Mouse (Mus musculus) urinary bladder, postnatal 4 days (tissue): ENCODE results near the gene Tm9sf2.
"Not testable (repeated sequence)": the region's sequence is repeated elsewhere in the genome, so short reads cannot be mapped to it uniquely, and the experiment has no call there.

Source experiments
- DNase-seq, 2 experiments: peaks; one replicate each; pipeline ENCODE4 v3.0.0; 2021 to 2022; ENCODE audit warnings: low spot score in 2 of 2

The Tm9sf2 gene

DNA sequence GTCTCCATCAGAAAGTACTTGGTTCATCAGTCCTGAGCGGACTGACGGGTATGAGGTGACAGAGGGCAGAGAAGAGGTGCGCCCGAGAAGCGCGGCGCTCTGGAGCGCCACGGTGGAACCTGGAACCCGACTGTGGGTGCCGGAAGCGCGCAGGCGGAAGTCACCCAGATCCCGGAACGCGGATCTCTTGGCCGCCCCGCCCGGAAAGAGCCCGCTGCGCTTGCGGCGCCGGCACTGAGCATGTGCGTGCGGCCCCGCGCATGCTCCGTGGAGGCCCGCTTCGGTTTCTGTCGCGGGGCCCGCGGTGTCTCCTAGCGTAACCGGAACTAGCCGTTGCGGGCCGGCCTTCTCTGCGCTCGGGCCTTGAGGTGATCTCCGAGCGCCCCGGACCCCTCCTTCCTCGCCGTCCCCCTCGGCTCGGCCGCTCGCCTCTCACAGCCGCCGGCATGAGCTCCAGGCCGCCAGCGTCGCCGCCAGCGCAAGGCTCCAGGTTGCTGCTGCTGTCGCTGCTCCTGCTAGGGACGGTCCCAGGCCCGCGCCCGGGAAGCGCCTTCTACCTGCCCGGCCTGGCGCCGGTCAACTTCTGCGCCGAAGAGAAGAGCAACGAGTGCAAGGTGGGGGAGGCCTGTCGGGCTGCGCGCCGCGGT is at the start of gene Tm9sf2:
Gene Tm9sf2, plus strand, starts transcription at position 217 of the 647 bp plus-strand sequence.
- peak; percentile 92 to 93 for DNase-seq

DNA sequence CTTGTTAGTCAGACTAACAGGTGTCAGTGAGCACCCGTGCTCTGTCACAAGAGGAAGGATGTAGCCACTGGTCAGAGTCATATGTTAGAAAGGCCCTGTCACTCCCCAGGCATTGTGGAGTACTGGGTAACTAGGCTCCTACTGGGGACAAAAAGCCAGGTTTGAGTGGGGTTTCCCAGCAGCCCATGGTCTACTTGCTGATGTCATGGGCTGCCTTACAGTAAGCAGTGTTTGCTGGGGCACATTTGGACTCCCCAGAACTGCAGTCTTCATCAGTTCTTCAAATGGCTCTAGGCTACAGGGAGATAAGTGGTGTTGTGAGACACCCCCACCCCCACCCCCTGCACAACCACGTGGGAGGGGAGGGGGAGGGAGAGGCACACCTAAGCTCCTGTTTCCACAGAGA is 48.9 kb upstream of the Tm9sf2 start:
- DNase-seq: no peak

DNA sequence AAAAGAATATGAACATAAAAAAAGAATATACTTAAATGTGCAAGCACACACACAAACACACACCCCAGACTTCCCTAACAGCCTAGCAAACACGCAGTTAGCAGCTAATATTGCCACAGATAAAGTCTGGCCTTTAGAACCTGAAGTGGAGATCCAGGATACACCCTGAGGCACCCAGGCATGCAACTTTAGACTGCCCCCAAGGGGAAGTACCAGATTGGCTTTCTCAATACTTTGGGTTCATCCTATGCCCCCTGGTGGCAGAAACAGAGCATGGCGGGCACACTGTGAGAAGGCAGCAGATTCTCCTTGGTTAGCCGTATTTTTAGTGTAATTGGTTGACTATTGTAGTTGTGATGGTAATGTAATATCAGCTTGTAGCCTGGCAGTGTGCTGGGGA is 46.2 kb upstream of the Tm9sf2 start:
- DNase-seq: peak; percentile 69 to 87

DNA sequence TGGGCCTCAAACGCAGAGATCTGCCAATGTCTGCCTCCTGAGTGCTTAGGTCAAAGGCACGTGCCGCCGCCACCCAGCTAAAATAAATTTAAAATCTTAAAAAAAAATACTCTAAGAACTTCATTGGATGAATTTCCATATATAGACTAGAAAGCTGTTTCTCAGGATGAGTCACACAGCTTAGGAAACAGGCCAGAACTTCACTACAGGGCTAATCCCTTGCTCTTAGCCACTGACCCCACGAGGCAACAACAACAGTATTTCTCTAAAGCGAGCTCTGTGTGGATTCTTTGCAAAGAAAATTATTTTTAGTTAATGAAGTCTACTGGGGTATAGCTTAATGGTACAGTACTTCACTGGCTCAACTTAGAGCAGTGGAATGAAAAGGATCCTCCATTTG is 45.5 kb upstream of the Tm9sf2 start:
- DNase-seq: no peak

DNA sequence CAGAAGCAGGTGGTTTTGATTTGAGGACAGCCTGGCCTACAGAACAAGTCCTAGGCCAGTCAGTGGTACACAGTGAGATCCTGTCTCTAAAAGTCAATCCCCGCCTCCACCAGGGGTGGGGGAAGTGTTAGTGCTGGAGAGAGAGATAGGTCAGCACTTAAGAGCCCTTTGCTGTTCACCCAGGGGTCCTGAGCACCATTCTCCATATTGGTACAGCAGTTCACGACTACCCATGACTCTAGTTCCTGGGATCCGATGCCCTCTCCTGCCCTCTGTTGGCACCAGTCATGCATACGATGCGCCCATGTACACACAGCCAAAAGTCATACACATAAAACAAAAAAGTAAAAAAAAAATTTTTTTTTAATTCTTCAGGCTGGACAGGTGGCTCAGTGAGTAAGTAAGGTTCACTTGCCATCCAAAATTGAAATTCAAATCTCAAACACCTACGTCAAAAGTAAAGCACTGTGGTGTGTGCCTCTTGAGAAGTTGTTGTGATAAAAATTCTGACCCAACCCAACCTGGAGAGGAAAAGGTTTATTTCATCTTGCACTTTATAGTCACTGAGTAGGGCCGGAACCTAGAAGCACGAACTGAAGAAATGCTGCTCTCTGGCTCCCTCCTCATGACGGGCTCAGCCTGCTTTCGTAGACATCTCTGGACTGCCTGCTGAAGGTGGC is 44.3 kb upstream of the Tm9sf2 start:
- no peak for DNase-seq

DNA sequence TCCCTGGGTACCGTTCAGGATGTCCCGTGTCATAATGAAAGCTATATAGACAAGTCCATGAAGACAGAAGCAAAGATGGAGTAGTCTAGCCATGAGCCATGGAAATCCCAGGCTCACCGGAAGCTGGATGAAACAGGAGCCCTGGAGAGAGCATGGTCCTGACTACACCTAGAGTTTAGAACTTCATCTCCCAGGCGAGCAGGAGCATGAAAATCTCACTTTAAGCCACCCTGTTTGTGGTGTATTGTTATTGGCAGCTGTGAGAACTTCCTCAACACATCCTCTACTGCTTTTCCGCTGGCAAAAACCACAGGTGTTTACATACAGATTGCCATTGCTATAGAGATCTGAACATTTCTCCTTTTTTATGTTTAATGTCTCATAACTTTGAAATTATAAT is 43.2 kb upstream of the Tm9sf2 start:
- no peak for DNase-seq

DNA sequence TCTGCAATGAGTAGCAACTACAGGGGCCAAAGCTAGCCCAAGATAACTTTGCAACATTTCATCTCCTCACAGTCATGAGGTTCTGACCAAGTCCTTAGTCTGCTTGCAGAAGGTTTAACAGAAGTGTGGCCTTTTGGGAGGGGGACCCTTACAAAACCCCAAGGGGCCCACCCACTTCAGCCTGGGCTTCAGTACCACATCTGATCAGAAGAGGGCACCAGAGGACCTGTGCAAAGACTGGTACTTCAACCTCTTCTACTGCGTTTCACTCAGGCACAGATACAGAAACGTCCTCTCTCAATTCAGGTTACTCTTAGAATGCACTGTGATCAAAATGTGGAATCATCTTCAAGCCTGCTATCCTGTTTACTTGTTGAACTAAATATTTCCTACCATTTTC is 42.3 kb upstream of the Tm9sf2 start:
- peak; percentile 46 to 78 for DNase-seq

DNA sequence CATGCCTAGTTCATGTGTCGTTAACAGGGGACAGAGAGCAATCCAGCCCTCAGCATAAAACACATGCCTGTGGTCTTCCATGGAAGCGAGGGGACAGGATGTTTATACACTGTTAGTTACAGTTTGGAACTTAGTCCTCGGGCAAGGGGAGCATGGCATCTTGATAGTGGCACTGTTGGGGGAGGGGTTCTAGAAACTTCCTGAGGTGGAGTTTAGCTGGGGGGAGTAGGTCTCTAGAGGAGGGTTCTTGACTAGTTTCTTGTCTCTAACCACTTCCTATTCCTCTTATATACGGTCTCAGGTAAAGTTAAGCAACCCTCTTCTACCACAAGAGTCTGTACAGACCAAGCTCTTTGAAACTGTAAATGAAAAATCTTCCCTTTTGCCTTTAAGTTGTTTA is 40.6 kb upstream of the Tm9sf2 start:
- no peak for DNase-seq

DNA sequence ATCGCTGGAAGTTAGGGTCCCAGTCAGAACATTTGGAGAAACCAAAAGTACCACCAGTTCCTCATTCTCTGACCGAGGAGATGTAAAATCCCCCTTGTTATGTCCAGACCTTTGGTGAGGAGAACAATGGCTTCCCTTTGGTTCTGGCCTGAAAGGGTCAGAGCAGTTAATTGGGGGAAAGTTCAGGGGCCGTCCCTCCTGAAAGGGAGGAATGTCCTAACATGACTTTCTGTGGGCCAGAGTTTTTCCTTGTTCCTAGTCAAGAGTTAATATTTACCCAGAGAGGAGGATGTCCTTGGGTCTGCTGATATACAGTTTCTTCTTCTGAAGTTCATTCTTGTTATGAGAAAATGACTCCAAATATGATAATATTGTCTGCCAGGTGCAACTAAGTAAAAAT is 38.8 kb upstream of the Tm9sf2 start:
- DNase-seq: not testable (repeated sequence)

DNA sequence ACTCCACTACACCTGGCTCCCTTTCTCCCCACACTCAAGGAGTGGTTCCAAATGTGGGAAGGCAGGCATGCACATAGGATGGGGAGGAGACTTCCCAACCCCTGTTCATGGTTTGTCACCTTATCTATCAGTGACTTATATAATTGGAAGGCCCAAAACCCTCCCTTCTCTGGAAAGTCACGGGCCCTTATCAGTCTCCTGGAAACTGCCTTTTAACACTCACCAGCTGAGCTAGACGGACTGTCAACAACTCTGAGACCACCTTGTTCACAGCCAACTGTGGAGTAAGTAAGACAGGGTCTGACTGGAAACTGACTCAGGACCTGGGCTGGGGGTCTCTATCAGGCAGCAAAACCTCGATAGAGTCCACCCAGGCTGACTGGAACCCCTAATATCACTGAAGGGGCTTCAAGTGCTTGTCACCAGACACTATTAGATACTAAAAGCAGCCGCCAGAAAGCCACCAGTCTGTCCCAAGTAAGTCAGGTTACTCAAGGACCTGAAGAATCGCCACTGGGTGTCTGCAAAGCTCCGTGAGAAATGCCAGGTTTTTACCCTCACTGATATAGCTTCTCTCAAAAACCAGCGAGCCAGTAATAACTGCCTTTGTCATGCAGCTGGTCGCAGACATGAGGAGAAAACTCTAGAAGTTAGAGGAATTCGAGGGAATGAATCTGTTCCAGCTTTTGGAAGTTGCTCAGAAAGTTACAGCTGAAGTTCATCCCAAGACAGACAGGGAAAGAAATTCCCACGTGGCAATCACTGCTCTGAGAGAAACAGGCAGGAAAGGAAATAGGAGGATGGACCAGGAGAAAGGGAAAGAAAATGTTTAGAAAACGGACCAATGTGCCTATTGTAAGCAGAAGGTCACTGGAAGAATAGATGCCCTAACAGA is 37.8 kb upstream of the Tm9sf2 start:
- no peak for DNase-seq

DNA sequence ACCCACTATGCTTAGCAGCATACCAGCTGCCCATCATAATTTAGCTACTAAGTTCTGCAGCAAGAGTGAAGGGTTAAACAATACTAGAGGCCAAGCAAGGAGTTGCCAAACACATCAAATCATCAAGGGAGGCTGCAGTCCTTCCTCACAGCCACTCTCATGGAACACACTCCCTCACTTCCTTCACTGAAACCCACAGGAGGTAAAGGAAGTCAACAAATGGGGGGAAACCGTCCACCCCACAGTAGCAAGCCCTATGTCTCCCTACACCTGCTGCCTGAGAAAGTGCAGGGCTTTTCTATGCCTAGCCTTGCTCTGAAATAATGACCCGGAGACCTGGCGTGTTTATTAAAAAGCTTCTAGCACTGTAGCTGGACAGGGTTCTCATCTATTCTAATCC is 36.9 kb upstream of the Tm9sf2 start:
- no peak for DNase-seq

DNA sequence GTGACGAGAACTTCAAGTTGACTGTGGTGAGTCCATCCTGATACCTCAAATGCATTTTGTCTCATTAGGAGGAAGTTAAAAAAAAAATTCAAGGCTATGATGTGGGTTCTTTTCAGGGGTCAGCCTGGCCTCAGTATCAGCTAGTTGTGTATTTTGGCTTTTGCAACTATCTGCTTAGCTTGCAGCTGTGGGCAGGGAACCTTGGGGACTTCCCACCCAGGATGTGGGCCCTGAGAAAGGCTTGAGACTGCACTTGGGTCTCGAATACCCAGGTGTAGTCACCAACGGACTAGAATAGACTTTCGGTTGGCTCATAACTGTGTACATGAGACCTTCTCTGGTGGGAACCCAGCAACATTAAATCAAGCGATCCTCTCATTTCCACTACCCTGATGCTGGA is 33.4 kb upstream of the Tm9sf2 start:
- no peak for DNase-seq

DNA sequence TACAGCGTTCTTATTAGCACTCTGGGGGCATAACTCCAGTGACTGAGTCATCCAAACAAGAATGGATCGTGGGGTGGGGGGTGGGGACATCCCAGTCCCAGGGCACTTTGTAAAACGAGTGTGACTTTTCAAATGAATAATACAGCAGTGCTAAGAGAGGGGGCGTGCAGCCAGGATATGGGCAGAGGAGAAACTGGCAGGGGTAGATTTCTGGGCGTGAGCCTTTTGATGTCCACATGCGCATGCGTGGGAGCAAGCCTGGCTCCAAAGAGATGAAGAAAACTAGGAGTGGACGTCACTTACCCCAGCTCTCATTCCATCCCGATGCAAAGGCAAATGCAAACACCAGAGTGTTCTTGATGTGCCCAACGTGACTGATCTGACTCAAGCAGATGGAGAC is 32.5 kb upstream of the Tm9sf2 start:
- DNase-seq: no peak

DNA sequence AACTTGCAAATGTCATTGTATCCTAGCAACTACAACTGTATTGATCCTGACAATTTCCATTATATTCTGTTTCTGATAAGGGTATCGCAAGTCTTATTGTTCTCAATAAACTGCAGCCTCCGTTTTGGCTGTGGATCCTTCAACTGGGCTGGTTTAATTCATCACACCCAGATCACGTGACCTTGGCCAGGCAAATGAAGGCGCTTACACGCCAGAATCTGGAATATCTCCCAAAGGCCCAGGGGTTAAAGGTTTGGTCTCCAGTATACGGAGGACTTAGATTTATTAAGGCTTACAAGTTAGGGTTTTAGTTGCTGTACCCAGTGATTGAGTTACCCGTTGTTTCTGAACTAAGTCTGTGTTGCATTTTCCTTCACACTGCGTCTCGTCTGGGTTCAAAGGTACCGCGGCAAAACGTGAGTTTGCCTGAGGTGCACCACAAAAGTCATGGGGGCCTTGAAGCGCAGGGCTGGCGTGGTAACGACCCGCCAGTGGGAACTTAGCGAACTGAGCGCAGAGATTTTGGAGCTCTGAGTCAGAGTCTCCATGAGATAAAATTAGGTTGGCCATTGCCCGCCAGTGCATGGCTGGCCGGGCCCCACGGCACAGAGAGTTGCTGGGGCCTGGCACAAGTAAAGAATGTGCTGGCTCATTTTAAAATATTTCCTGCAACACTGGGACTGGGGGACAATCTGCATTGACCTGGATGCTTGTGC is 31.2 kb upstream of the Tm9sf2 start:
- no peak for DNase-seq

DNA sequence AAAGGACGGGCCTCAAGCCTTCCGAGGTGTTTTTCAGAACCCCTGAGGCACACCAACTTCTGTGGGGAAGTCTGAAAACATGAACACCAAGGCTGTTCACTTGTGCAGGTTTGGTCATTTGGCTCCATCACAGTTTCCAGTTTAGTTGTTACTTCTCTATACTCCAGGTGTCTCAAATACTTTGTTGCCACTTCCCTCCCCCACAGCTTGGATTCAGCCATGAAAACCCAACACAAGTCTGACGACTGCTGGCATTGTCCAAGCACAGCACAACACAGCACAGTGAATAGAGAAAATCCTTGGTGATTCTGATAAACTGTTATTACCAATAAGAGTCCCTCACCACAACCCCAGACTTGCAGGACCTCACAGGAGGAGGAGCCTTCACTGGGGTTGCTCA is 29.8 kb upstream of the Tm9sf2 start:
- no peak for DNase-seq

DNA sequence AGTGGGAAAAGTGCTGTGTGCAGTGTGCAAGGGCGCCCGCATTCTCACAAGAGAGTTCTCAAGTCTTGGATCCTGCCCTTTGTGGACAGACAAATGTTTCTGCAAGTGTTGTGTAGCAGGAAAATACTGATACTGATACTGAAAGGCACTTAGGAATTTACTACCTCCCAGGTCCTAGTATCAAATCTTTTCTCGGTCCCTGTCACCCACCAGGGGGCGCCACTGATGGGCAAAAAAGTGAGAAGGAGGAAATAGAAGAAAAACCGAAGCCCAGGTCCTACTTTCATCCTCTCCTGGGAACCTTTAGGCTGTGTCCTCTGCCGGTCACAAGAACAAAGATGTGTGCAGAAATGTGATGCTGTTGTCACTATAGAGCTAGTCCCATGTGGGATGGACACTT is 27.4 kb upstream of the Tm9sf2 start:
- peak in 1 of 2 experiments; percentile 71 for DNase-seq

DNA sequence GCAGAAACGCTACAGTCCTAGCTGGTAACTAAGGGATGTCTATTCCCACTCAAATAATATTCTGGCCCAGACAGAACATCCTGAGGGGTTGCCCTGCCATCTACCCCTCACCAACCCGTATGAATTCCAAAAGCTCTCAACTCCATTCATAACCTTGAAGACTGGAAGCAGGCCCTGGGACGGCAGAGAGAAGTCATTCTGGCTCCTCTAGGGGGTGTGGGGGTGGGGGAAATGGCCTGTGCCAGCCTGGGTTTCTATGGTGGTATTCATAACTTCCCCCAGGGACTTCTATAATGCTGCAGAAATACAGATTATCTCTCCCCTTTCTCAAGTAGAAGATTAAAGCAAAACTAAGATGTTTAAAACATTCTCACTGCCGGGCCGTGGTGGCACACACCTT is 26.9 kb upstream of the Tm9sf2 start:
- DNase-seq: no peak

DNA sequence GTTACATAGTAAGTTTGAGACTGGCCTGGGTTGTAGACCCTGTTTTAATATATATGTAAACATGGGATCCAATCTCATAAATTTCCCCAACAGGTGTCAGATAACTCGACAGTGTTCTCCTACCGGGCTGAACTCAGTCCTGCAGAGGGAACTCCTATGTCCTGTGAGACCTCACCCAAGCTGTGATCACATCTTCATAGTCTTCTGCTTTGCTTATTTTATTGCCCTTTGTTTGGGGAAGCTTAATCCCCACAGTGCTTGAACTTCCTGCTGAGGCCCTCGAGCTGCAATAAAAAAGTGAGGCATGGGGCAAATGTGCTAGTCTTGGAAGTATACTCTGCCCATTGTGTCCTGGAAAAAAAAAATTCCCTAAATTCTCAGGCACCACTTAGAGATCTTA is 25.5 kb upstream of the Tm9sf2 start:
- DNase-seq: no peak

DNA sequence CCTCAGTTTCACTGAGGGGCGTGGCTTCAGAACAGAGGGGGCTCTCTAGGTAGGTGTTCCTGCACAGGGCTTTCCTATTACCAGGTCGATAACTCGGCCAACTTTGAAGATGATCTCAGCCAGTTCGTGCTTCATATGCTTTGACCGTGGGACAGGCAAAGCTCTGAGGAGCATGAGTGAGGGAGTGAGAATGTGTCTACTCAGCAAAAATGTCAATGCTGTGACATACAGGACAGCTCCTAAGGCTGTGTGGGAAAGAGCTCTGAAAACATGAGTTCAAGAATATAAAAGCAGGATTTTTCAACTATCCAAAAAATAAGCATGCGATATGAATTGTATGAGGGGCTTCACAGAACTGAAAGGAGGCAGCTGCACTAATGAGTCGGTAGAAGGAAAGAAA is 23.3 kb upstream of the Tm9sf2 start:
- DNase-seq: no peak

DNA sequence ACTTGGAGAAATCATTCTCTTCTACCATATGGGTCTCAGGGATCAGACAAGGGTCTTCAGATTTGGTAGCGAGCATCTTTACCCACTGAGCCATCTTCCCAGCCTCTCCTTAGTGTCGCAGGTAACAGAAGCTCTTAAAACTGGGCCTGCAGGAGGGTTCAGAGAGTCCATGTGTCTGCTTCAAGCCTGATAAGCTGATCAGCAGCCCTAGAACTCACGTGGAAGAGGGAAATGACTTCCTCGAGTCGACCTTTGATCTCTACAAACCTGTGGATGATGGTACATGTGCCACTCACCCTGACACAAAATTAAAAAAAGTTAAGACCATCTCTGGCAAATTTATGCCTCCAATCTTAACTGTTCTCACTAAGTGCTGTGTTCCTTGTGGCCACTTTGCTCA is 18.9 kb upstream of the Tm9sf2 start:
- no peak for DNase-seq

DNA sequence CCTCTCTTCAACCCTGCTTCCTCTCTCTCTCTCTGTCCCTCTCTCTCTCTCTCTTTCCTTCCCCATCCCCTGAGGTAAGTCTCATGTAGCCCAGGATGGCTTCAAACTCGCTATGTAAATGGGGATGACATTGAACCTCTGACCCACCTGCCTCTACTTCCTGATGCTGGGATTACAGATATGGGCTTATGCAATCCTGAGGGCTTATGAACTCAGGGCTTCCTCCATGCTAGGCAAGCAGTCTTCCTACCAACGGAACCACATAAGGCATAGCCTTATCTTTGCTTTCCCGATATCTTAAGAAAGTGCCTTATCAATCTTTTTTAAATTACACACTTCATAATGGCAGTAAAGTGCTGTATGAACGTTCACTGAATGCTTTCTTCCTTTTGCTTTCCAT is 14.5 kb upstream of the Tm9sf2 start:
- DNase-seq: no peak

DNA sequence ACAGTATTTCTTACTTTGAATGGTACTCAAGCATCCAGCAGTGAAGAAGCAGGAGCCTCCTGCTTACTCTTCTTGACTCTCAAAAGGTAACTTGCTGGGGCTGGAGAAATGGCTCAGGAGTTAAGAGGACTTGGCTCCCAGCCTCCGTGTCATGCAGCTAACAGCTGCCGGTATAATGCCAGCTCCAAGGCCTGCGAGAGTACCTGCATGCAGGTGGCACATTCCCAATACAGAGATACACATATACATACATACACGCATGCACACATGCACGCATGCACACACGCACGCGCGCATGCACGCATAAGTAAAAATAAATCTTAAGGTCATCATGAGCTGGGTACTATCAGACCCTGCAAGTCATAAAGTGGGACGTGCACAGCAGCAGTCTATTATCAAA is 10.5 kb upstream of the Tm9sf2 start:
- no peak for DNase-seq
